Mouse (Mus musculus) kidney, postnatal 0 days (tissue): ENCODE measurements at regions not wholly inside any gene's neighbourhood (a gene's known extent, or its start where the extent isn't known, plus 50 kb on each side); places are given as distances from the start of the nearest gene placed in this dataset. TPM values are rescaled to one million over a fixed set of nuclear protein-coding genes. Genes with fewer than 3 reads are reported as not detected.

Experiments used
- ATAC-seq: fragments of 200-750 bp; cut with Nextera tagmentation; replicated peaks from 2 replicates; pipeline ENCODE4 v1.8.0; 2017; ENCODE audit warnings: low read depth, moderate number of reproducible peaks, moderate TSS enrichment, moderate library complexity; ENCODE audit not compliant: low FRiP score
- DNase-seq: peaks from one replicate; pipeline ENCODE4 v3.0.0-alpha.2; 2016; ENCODE audit warnings: low spot score
- H3K27ac ChIP-seq: fragments of 300-500 bp; sonication (generic); 2 replicates; pipeline ENCODE4 v1.5.1; 2014; ENCODE audit warnings: mild to moderate bottlenecking
- H3K27me3 ChIP-seq: fragments of 300-500 bp; sonication (generic); 2 replicates; pipeline ENCODE4 v1.6.1; 2014; ENCODE audit warnings: low read length, mixed read lengths; ENCODE audit not compliant: insufficient read depth
- H3K36me3 ChIP-seq: fragments of 300-500 bp; sonication (generic); 2 replicates; pipeline ENCODE4 v1.6.1; 2014; ENCODE audit warnings: low read length, mixed read lengths; ENCODE audit not compliant: insufficient read depth
- H3K4me1 ChIP-seq: fragments of 300-500 bp; sonication (generic); replicated peaks from 2 replicates; pipeline ENCODE4 v1.6.1; 2014; ENCODE audit warnings: antibody characterized with exemption, low read length, mixed read lengths; ENCODE audit not compliant: insufficient read depth
- H3K4me2 ChIP-seq: fragments of 300-500 bp; sonication (generic); 2 replicates; pipeline ENCODE4 v1.6.1; 2014; ENCODE audit warnings: mild to moderate bottlenecking, low read length, moderate library complexity, mixed read lengths
- H3K4me3 ChIP-seq: fragments of 300-500 bp; sonication (generic); replicated peaks from 2 replicates; pipeline ENCODE4 v1.5.1; 2014; ENCODE audit warnings: low read depth, low read length
- H3K9ac ChIP-seq: fragments of 300-500 bp; sonication (generic); 2 replicates; pipeline ENCODE4 v1.6.1; 2014; ENCODE audit warnings: low read depth, low read length
- H3K9me3 ChIP-seq: fragments of 300-500 bp; sonication (generic); replicated peaks from 2 replicates; pipeline ENCODE4 v1.6.1; 2016; ENCODE audit warnings: low read length, inconsistent platforms, mixed read lengths
- CTCF ChIP-seq: IDR thresholded peaks from 2 replicates; pipeline ENCODE4 v1.5.1; 2016; ENCODE audit warnings: antibody characterized with exemption, low read depth, mild to moderate bottlenecking, moderate library complexity
- WGBS: fragments of 180-500 bp; shearing (Covaris S2); extraction: QIAGEN DNeasy Blood & Tissue Kit; methylation state at CpG from one replicate; pipeline ENCODE4 v1.1.7; 2014; 5-methylcytosine and 5-hydroxymethylcytosine counted together
- microRNA-seq: library from miRNA; unstranded; fragments of <30 nt; microRNA quantifications from one replicate; pipeline ENCODE4, GENCODE M21; 2016

DNA sequence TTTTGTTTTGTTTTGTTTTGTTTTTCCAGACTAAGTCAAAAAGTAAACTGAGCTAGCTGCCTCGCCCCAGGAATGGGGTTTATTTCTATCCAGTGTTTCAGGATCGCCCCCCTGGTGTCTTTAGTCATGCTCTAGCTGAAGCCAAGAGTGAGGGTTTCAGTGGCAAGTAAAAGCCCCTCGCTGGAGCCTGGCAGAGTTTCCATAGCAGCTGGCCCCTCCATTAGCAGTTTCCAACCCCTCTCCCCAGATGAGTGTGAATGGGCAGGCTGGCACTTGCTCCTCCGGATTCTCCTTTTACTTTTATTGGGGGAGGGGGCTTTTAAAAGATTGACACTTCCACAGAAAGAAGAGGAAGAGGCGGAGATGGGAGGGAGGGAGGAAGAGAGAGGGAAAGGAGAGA, 68.0 kb upstream of the Klf7 start:
- H3K27me3 ChIP-seq, result no peaks in the 10 kb centered on the region
- no peak overlapping the region for H3K9ac ChIP-seq
- H3K4me2 ChIP-seq, result no peak overlapping the region
- TF ChIP-seq CTCF, result no peak
- no peak for DNase-seq
- H3K4me1 ChIP-seq, result peaks cover 6% of the 10 kb centered on the region
- no peak for ATAC-seq
- H3K9me3 ChIP-seq, result no peaks in the 10 kb centered on the region
- H3K4me3 ChIP-seq, result no peak overlapping the region
- H3K27ac ChIP-seq, result no peak overlapping the region
- no peaks in the 10 kb centered on the region for H3K36me3 ChIP-seq
- WGBS, result 28% methylated on average over 5 of the region's 5 CpGs

DNA sequence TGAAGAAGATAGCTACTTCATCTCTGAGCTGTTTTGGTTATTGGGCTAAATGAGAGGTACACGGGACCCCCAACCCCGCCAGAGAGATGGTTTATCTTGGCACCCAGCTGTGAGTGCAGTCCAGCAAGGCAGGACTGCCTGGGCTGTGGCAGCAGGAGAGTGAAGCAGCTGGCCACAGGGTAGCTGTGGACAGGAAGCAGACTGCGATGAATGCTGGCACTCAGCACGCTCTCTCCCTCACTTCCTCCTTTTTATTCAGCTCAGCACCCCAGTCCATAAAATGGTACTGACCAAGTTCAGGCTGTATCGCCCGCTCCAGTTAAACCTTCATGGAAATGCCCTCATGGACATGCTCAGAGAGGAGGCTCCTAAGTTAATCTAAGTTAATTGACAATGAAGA, 67.4 kb upstream of the Klf7 start:
- ATAC-seq (no peak), DNase-seq (peak; percentile 31)
- H3K27me3 ChIP-seq, result no peaks in the 10 kb centered on the region
- no peak overlapping the region for H3K4me2 ChIP-seq
- WGBS, result 41% methylated on average over 6 of the region's 6 CpGs
- peaks cover 6% of the 10 kb centered on the region for H3K4me1 ChIP-seq
- H3K27ac ChIP-seq, result no peak overlapping the region
- H3K9ac ChIP-seq, result no peak overlapping the region
- H3K9me3 ChIP-seq, result no peaks in the 10 kb centered on the region
- TF ChIP-seq CTCF, result no peak
- no peaks in the 10 kb centered on the region for H3K36me3 ChIP-seq
- no peak overlapping the region for H3K4me3 ChIP-seq

GRCm38 (mm10) chr1:64187796-64188513, 65.9 kb upstream of the Klf7 start:
- H3K4me3 ChIP-seq, result no peak overlapping the region
- 70% methylated on average over 11 of the region's 11 CpGs for WGBS

DNA sequence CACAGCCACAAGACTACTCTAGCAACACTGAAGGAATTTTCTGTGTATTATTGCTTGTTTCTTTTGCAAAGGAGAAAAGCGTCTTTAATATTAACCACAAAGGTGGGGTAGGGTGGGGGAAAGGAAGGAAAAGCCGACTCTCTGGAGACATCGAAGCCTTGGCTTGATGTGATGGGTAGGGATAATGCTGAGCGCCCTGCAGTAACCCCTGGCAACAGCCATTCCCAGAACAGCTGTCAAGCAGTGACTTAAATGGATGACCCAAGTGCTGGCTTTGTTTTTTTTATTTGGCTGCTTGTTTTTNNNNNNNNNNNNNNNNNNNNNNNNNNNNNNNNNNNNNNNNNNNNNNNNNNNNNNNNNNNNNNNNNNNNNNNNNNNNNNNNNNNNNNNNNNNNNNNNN, 51.6 kb upstream of the Klf7 start:
- Histone ChIP-seq H3K4me1 (no peaks in the 10 kb centered on the region), H3K36me3 (no peaks in the 10 kb centered on the region), H3K27me3 (no peaks in the 10 kb centered on the region), H3K9ac (no peak overlapping the region), H3K9me3 (no peaks in the 10 kb centered on the region), H3K4me3 (no peak overlapping the region), H3K27ac (no peak overlapping the region), H3K4me2 (no peak overlapping the region)
- ATAC-seq, result no peak
- no peak for DNase-seq
- no peak for TF ChIP-seq CTCF
- WGBS, result 40% methylated on average over 4 of the region's 4 CpGs

More at GRCm38 (mm10) chr1:64187796-64188513, 65.9 kb upstream of the Klf7 start:
- no peak for TF ChIP-seq CTCF
- Histone ChIP-seq H3K36me3 (no peaks in the 10 kb centered on the region), H3K27me3 (no peaks in the 10 kb centered on the region), H3K4me2 (no peak overlapping the region), H3K9me3 (no peaks in the 10 kb centered on the region), H3K9ac (no peak overlapping the region), H3K4me1 (peaks cover 3% of the 10 kb centered on the region), H3K27ac (no peak overlapping the region)
- no peak for ATAC-seq
- DNase-seq, result no peak

GRCm38 (mm10) chr1:64172122-64172521, 50.0 kb upstream of the Klf7 start:
- Histone ChIP-seq H3K4me1 (no peaks in the 10 kb centered on the region), H3K27ac (no peak overlapping the region), H3K36me3 (no peaks in the 10 kb centered on the region), H3K9ac (no peak overlapping the region), H3K4me3 (no peak overlapping the region), H3K9me3 (no peaks in the 10 kb centered on the region), H3K27me3 (no peaks in the 10 kb centered on the region), H3K4me2 (no peak overlapping the region)
- 51% methylated on average over 2 of the region's 2 CpGs for WGBS
- no peak for ATAC-seq
- no peak for DNase-seq
- TF ChIP-seq CTCF, result no peak

Small RNAs in the stretch of these regions (microRNA-seq; reads per million reads assigned to microRNA genes)
- gene Gm25748, result not detected
